Comparison of ENCODE assay signal across 8 mouse cellular contexts in genomic region chr8:8660307-8661098, GRCm38 (mm10). TPM values are rescaled to one million over a fixed set of nuclear protein-coding genes. Genes with fewer than 3 reads are reported as not detected.
A peak's percentile ranks its signal among the peaks of the same experiment; 100 is the strongest.
DNase-seq lines count a peak whose midpoint lies in the region; ATAC-seq and TF ChIP-seq lines count a peak whose summit lies in the region.

No protein-coding gene starts in this region.

- no peak for TF ChIP-seq POLR2A in cerebellum, adult 2 months (IDR thresholded peaks at IDR 0.05; ENCODE audit: borderline replicate concordance, insufficient read depth, low read length)

- DNase-seq in cerebellum, adult 2 months: peak in 1 of 2 experiments; percentile 18
- DNase-seq in right cerebral cortex, adult 18-20 months: peak; percentile 30
- DNase-seq in right cerebral cortex, postnatal 25 days: no peak
- DNase-seq in liver, embryonic 14.5 days (ENCODE audit: low read depth in 3 of 3, low spot score in 3 of 3): no peak
- DNase-seq in cerebellum, adult 8-10 months: no peak

- peak overlapping the region; percentile 93 for H3K4me2 ChIP-seq in heart, embryonic 15.5 days
- H3K4me2 ChIP-seq in liver, embryonic 14.5 days (ENCODE audit: low read depth): peak overlapping the region; percentile 91
- H3K4me2 ChIP-seq in stomach, embryonic 16.5 days (ENCODE audit: low read depth, low read length): peak overlapping the region; percentile 89

- 0 out of 2 replicates have a peak, but pooled peaks cover 4% of the 10 kb centered on the region for H3K4me1 ChIP-seq in cerebellum, adult 2 months (ENCODE audit: control insufficient read depth, insufficient read depth, low read length)
- peaks cover 17% of the 10 kb centered on the region for H3K4me1 ChIP-seq in heart, embryonic 15.5 days (replicated peaks)
- H3K4me1 ChIP-seq in liver, embryonic 14.5 days (replicated peaks; ENCODE audit: control insufficient read depth in 2 of 2, insufficient read depth in 2 of 2, low read length in 1 of 2): peaks cover 0 to 2% of the 10 kb centered on the region in 2 experiments; a peak in 1 of 4 replicates
- H3K4me1 ChIP-seq in stomach, embryonic 16.5 days (ENCODE audit: control insufficient read depth, insufficient read depth, low read length): peaks cover 13% of the 10 kb centered on the region; the same call in 1 of the 2 replicates

- WGBS in cerebellum, adult 2 months: under 1% methylated on average over 87 of the region's 88 CpGs
- under 1% methylated on average over 88 of the region's 88 CpGs for WGBS in heart, embryonic 15.5 days
- WGBS in liver, embryonic 14.5 days (ENCODE audit: insufficient replicate concordance): under 1% methylated on average over 88 of the region's 88 CpGs
- under 1% methylated on average over 87 of the region's 88 CpGs for WGBS in stomach, embryonic 16.5 days

- H3K9ac ChIP-seq in heart, embryonic 15.5 days: peak overlapping the region; percentile 92
- H3K9ac ChIP-seq in liver, embryonic 14.5 days (replicated peaks): no peak overlapping the region
- peak overlapping the region; percentile 92 for H3K9ac ChIP-seq in stomach, embryonic 16.5 days (ENCODE audit: low read length)

- no peak for TF ChIP-seq CTCF in cerebellum, adult 2 months (IDR thresholded peaks at IDR 0.05; ENCODE audit: borderline replicate concordance, insufficient read depth, low read depth, low read length)
- TF ChIP-seq CTCF in liver, embryonic 14.5 days (IDR thresholded peaks at IDR 0.05; ENCODE audit: low read depth): no peak

- H3K27ac ChIP-seq in cerebellum, adult 2 months (ENCODE audit: insufficient read depth, low read length): no peak overlapping the region
- H3K27ac ChIP-seq in heart, embryonic 15.5 days: peak overlapping the region; percentile 83
- H3K27ac ChIP-seq in liver, embryonic 14.5 days: no peak overlapping the region
- peak overlapping the region; percentile 61 for H3K27ac ChIP-seq in stomach, embryonic 16.5 days (ENCODE audit: low read length)

- no peaks in the 10 kb centered on the region for H3K36me3 ChIP-seq in heart, embryonic 15.5 days
- peaks cover 3% of the 10 kb centered on the region; the same call in 1 of the 2 replicates for H3K36me3 ChIP-seq in liver, embryonic 14.5 days (replicated peaks; ENCODE audit: control insufficient read depth, insufficient read depth, low read depth)
- H3K36me3 ChIP-seq in stomach, embryonic 16.5 days (ENCODE audit: control insufficient read depth, insufficient read depth, low read length): no peaks in the 10 kb centered on the region

- H3K27me3 ChIP-seq in cerebellum, adult 2 months (ENCODE audit: control insufficient read depth, insufficient read depth, low read length): no peaks in the 10 kb centered on the region
- H3K27me3 ChIP-seq in heart, embryonic 15.5 days: no peaks in the 10 kb centered on the region
- peaks cover 35% of the 10 kb centered on the region for H3K27me3 ChIP-seq in liver, embryonic 14.5 days (ENCODE audit: control insufficient read depth, insufficient read depth, low read length)
- no peaks in the 10 kb centered on the region for H3K27me3 ChIP-seq in stomach, embryonic 16.5 days (ENCODE audit: control insufficient read depth, insufficient read depth, low read length)

- no peak for TF ChIP-seq EP300 in liver, embryonic 14.5 days (IDR thresholded peaks at IDR 0.05; ENCODE audit: low read depth)

- no peak; the same call in 1 of the 2 replicates for ATAC-seq in cerebellum, adult (ENCODE audit: insufficient number of reproducible peaks, low FRiP score, low TSS enrichment)
- ATAC-seq in heart, embryonic 15.5 days (replicated peaks; ENCODE audit: insufficient number of reproducible peaks, insufficient read depth, low FRiP score, low read depth): peak; percentile 44
- peak; percentile 33 for ATAC-seq in liver, embryonic 14.5 days (ENCODE audit: insufficient read depth)
- ATAC-seq in stomach, embryonic 16.5 days (ENCODE audit: insufficient read depth, low FRiP score): peak; percentile 22

- H3K9me3 ChIP-seq in heart, embryonic 15.5 days (replicated peaks): no peaks in the 10 kb centered on the region
- no peaks in the 10 kb centered on the region for H3K9me3 ChIP-seq in liver, embryonic 14.5 days (ENCODE audit: control insufficient read depth, low read length)
- H3K9me3 ChIP-seq in stomach, embryonic 16.5 days (replicated peaks; ENCODE audit: control insufficient read depth, low read length): no peaks in the 10 kb centered on the region

- peak overlapping the region; percentile 57 for H3K4me3 ChIP-seq in cerebellum, adult 2 months (replicated peaks; ENCODE audit: insufficient read depth, low read depth, low read length)
- peak overlapping the region; percentile 94 for H3K4me3 ChIP-seq in heart, embryonic 15.5 days
- H3K4me3 ChIP-seq in liver, embryonic 14.5 days (ENCODE audit: insufficient read depth in 1 of 2, low read depth in 2 of 2, low read length in 2 of 2): peak overlapping the region; percentile 29 to 53
- H3K4me3 ChIP-seq in stomach, embryonic 16.5 days (replicated peaks; ENCODE audit: low read length): peak overlapping the region; percentile 90

RNA-seq across cellular contexts. Expression of gene Efnb2, which starts 0.5 kb away (rescaled TPM):
- 14.3 and 15.7 TPM in 2 replicates for polyA plus RNA-seq in cerebellum, adult 2 months (2012; rRNA removed)
- 11.4 and 15.8 TPM in 2 replicates for polyA plus RNA-seq in heart, embryonic 15.5 days (2015; fragmentation: Nextera tagmentation; extraction: Ambion mirVana)
- polyA plus RNA-seq in liver, embryonic 14.5 days (2012; rRNA removed): 0.82 and 0.85 TPM in 2 replicates
- polyA plus RNA-seq in liver, embryonic 14.5 days (2014; fragmentation: Nextera tagmentation; extraction: Ambion mirVana): 0.56 and 0.79 TPM in 2 replicates
- polyA plus RNA-seq in stomach, embryonic 16.5 days (2015; fragmentation: Nextera tagmentation; extraction: Ambion mirVana): 8.4 and 8.7 TPM in 2 replicates

RNA-seq across cellular contexts. Expression of gene Arglu1, which starts 29.8 kb away (rescaled TPM):
- polyA plus RNA-seq in cerebellum, adult 2 months (2012; rRNA removed): 106 and 109 TPM in 2 replicates
- 79.4 and 85.1 TPM in 2 replicates for polyA plus RNA-seq in heart, embryonic 15.5 days (2015; fragmentation: Nextera tagmentation; extraction: Ambion mirVana)
- polyA plus RNA-seq in liver, embryonic 14.5 days (2012; rRNA removed): 26.8 and 31.5 TPM in 2 replicates
- polyA plus RNA-seq in liver, embryonic 14.5 days (2014; fragmentation: Nextera tagmentation; extraction: Ambion mirVana): 37.1 and 37.5 TPM in 2 replicates
- polyA plus RNA-seq in stomach, embryonic 16.5 days (2015; fragmentation: Nextera tagmentation; extraction: Ambion mirVana): 94.6 and 100 TPM in 2 replicates

Comparison
In these comparisons a context has a peak if more than half of its experiments do, and no peak if none do; other contexts are left out.
1. H3K27ac ChIP-seq: peak in heart, embryonic 15.5 days (single experiment) and stomach, embryonic 16.5 days (single experiment); none in cerebellum, adult 2 months (single experiment) and liver, embryonic 14.5 days (single experiment).
2. H3K4me3 ChIP-seq: peak in every context shown above with its lines; median percentile 94 in heart, embryonic 15.5 days; 90 in stomach, embryonic 16.5 days; 57 in cerebellum, adult 2 months; 41 in liver, embryonic 14.5 days.
3. Peak in every context shown above with its lines, with median percentiles within 50 percentile points of each other: H3K4me2 ChIP-seq.